Mouse (Mus musculus): ENCODE measurements around the gene Atp8a1. TPM values are rescaled to one million over a fixed set of nuclear protein-coding genes. Genes with fewer than 3 reads are reported as not detected.

Gene Atp8a1
- total and polyA plus RNA-seq, 3 experiments, result 4.4 to 11.2 (median 5.5) TPM

- no peaks in the 10 kb centered on the region for H3K9me3 ChIP-seq (replicated peaks; ENCODE audit: low read length)
- H3K4me1 ChIP-seq (ENCODE audit: control insufficient read depth in 1 of 2, insufficient read depth in 2 of 2), result peaks cover 2 to 16% of the 10 kb centered on the region in 2 experiments; a peak in 3 of 4 replicates
- TF ChIP-seq CTCF (conservative IDR thresholded peaks at IDR 0.05 in 1 of 2, IDR thresholded peaks at IDR 0.05 in 1 of 2; ENCODE audit: low read depth in 2 of 2, low read length in 2 of 2), result no peak
- no peak for TF ChIP-seq E2F4 (IDR thresholded peaks at IDR 0.05; ENCODE audit: insufficient replicate concordance, low read depth, low read length)
- no peak for TF ChIP-seq IRF4 (IDR thresholded peaks at IDR 0.05; ENCODE audit: low read depth, low read length)
- no peak for TF ChIP-seq MXI1 (IDR thresholded peaks at IDR 0.05; ENCODE audit: low read depth, low read length)
- no peak for TF ChIP-seq ELF1 (IDR thresholded peaks at IDR 0.05; ENCODE audit: low read depth, low read length)
- no peak for TF ChIP-seq ZC3H11A (IDR thresholded peaks at IDR 0.05; ENCODE audit: low read depth, low read length)
- no peak for TF ChIP-seq RCOR1 (conservative IDR thresholded peaks at IDR 0.05; ENCODE audit: low read depth, low read length)
- TF ChIP-seq MYC (IDR thresholded peaks at IDR 0.05; ENCODE audit: low read depth, low read length), result no peak
- no peak for TF ChIP-seq POLR2AphosphoS2 (IDR thresholded peaks at IDR 0.05; ENCODE audit: low read depth, low read length)
- TF ChIP-seq MAFK (IDR thresholded peaks at IDR 0.05; ENCODE audit: insufficient replicate concordance, low read length), result no peak
- TF ChIP-seq USF2 (conservative IDR thresholded peaks at IDR 0.05; ENCODE audit: low read depth, low read length), result no peak
- TF ChIP-seq GABPA (IDR thresholded peaks at IDR 0.05; ENCODE audit: insufficient replicate concordance, low read depth, low read length), result no peak
- no peak for TF ChIP-seq NELFE (IDR thresholded peaks at IDR 0.05; ENCODE audit: low read depth, low read length)
- H3K36me3 ChIP-seq (replicated peaks in 1 of 2; ENCODE audit: control insufficient read depth in 1 of 2, insufficient read depth in 1 of 2, low read length in 1 of 2), result peaks cover 0 to 9% of the 10 kb centered on the region in 2 experiments
- dilution Hi-C loops (cut with MboI; ENCODE audit: extremely low pct_ligation_motif_present, extremely low pct_unique_long_range_greater_than_20kb, low sequenced_read_pairs) (no loop called here), in situ Hi-C loops (cut with MboI; ENCODE audit: low pct_ligation_motif_present, low pct_unique_long_range_greater_than_20kb, low sequenced_read_pairs) (no loop called here)
- H3K4me3 ChIP-seq (replicated peaks in 1 of 3; ENCODE audit: low read depth in 2 of 3, low read length in 2 of 3, poor library complexity in 1 of 3), result no peak overlapping the region
- H3K79me2 ChIP-seq (replicated peaks; ENCODE audit: control insufficient read depth, extremely low read depth, insufficient read depth, poor library complexity, severe bottlenecking), result no peaks in the 10 kb centered on the region; the same call in none of the 2 replicates
- H3K27me3 ChIP-seq (replicated peaks), result no peaks in the 10 kb centered on the region
- H3K4me2 ChIP-seq (ENCODE audit: insufficient read depth, low read depth, poor library complexity, severe bottlenecking), result peak overlapping the region; percentile 1; the same call in 1 of the 2 replicates
- no peak overlapping the region for H3K27ac ChIP-seq (ENCODE audit: insufficient read depth, low read depth)
- H3K9ac ChIP-seq (ENCODE audit: insufficient read depth, low read depth), result no peak overlapping the region
- no peak for DNase-seq (ENCODE audit: extremely low read depth)
Observed at GRCm38 (mm10) chr5:67845190-67845691, 2.0 kb downstream of the Atp8a1 start.

GRCm38 (mm10) chr5:67844070-67844469 lies 3.2 kb downstream of the Atp8a1 start:
- TF ChIP-seq KAT2A (IDR thresholded peaks at IDR 0.05; ENCODE audit: insufficient replicate concordance, low read length), result no peak
- TF ChIP-seq MYC (IDR thresholded peaks at IDR 0.05; ENCODE audit: low read depth, low read length), result no peak
- TF ChIP-seq USF2 (conservative IDR thresholded peaks at IDR 0.05; ENCODE audit: low read depth, low read length), result no peak
- TF ChIP-seq IRF4 (IDR thresholded peaks at IDR 0.05; ENCODE audit: low read depth, low read length), result no peak
- no peak overlapping the region for H3K9ac ChIP-seq (ENCODE audit: insufficient read depth, low read depth)
- H3K27ac ChIP-seq (ENCODE audit: insufficient read depth, low read depth), result no peak overlapping the region
- no peaks in the 10 kb centered on the region for H3K27me3 ChIP-seq (replicated peaks)
- no peak overlapping the region for H3K4me3 ChIP-seq (replicated peaks in 1 of 3; ENCODE audit: low read depth in 2 of 3, low read length in 2 of 3, poor library complexity in 1 of 3)
- dilution Hi-C loops (cut with MboI; ENCODE audit: extremely low pct_ligation_motif_present, extremely low pct_unique_long_range_greater_than_20kb, low sequenced_read_pairs), result no loop called here
- H3K36me3 ChIP-seq (replicated peaks in 1 of 2; ENCODE audit: control insufficient read depth in 1 of 2, insufficient read depth in 1 of 2, low read length in 1 of 2), result peaks cover 0 to 9% of the 10 kb centered on the region in 2 experiments
- in situ Hi-C loops (cut with MboI; ENCODE audit: low pct_ligation_motif_present, low pct_unique_long_range_greater_than_20kb, low sequenced_read_pairs), result no loop called here
- H3K9me3 ChIP-seq (replicated peaks; ENCODE audit: low read length), result no peaks in the 10 kb centered on the region
- peaks cover 2 to 16% of the 10 kb centered on the region in 2 experiments; a peak in 3 of 4 replicates for H3K4me1 ChIP-seq (ENCODE audit: control insufficient read depth in 1 of 2, insufficient read depth in 2 of 2)
- no peaks in the 10 kb centered on the region; the same call in none of the 2 replicates for H3K79me2 ChIP-seq (replicated peaks; ENCODE audit: control insufficient read depth, extremely low read depth, insufficient read depth, poor library complexity, severe bottlenecking)
- DNase-seq (ENCODE audit: extremely low read depth), result no peak
- H3K4me2 ChIP-seq (ENCODE audit: insufficient read depth, low read depth, poor library complexity, severe bottlenecking), result no peak overlapping the region

All from CH12.LX (cell line).